Mouse (Mus musculus): ENCODE data around the gene Rhox10.
A peak's percentile ranks its signal among the peaks of the same experiment; 100 is the strongest.
"Not testable (repeated sequence)": the region's sequence is repeated elsewhere in the genome, so short reads cannot be mapped to it uniquely, and the experiment has no call there.

The Rhox10 gene

DNA sequence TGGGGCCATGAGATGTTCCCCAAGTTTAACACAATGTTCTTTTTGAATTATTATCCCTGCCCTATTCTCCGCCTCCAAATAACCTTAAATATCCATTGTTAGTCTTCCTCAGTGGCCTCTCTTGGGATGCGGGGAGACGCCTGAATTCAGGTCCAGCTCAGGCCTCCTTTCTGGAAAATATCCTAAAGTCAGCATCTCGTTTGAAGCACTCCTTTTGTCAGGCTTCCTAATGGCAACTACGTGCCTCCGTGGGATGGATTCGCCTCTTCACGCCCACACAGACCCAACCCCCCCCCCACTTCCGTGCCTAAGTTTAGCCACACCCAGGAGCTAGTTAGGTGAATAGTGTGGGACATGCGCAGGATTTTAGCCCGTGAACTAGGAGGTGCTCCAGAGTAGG, at the start of gene Rhox10:
Gene Rhox10 (plus strand): TSS at position 301 of the 400 bp plus-strand sequence.
- DNase-seq: no peak

DNA sequence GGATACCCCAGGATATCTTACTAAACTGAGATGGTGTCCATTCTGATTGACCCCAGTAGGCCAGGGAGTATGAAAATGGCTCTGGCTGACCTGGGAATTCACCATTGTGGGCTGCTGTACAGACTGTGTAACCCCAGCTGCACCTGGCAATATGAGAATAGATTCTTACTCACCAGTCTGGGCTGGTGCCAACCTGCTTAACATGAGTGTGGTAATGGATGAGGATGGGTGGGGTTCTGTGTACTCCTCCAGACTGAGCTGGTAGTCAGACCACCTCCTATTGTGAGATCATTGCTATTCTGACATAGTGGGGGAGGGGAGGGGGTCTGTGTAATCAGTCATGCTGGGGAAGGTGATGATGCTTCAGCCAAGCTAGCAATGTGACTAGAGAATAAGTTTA, 47.7 kb upstream of the Rhox10 start, which contains the start of gene Btg1-ps1:
Gene Btg1-ps1 (minus strand): TSS at position 219 of the 400 bp plus-strand sequence.
- not testable (repeated sequence) for DNase-seq

DNA sequence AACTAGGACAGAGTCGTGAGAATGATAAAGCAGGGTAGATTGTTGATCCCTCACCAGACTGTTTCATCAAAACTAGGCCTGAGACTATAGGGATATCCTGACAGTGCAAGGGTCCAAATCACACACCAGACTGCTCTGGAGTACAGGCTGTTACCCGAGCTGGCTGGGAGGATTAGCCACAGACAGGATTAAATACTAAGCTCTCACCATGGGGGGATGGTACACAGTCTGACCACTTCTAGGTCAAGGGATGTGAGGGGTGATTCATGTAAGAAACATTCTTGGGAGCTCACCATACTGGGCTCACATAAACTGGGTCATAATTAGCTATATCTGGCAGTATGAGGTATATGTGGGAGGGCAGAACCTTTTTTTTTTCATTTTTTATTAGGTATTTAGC, 32.4 kb upstream of the Rhox10 start:
- no peak for DNase-seq

DNA sequence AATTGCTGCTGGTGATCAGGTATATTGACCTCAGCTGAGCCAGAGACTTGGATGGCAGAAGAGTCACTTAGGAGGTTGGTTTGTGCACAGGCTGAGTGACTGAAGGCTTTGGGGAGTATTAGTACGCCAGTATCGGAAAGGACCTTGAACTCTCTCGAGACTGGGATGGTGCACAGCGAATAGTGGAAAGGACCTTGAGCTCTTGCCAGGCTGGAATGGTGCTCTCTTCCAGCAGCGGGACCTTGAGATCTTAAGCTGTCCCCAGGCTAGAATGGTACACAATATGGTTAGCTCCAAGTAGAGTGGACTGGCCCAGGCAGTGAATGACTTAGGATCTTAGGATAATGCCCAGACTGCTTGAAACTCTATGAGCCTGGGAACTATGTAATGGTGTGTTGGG, 26.6 kb upstream of the Rhox10 start:
- DNase-seq: no peak

DNA sequence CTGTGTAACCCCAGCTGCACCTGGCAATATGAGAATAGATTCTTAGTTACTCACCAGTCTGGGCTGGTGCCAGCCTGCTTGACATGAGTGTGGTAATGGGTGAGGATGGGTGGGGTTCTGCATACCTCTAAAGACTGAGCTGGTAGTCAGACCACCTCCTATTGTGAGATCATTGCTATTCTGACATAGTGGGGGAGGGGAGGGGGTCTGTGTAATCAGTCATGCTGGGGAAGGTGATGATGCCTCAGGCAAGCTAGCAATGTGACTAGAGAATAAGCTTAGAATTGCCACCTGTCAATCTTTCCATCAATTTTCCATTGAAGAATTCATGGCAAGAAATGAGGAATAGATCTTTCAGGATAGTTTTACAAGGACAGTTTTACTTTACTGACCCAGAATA, 23.3 kb upstream of the Rhox10 start, which contains the start of gene Btg1-ps2:
Gene Btg1-ps2 (minus strand): TSS at position 101 of the 400 bp plus-strand sequence.
- not testable (repeated sequence) for DNase-seq

DNA sequence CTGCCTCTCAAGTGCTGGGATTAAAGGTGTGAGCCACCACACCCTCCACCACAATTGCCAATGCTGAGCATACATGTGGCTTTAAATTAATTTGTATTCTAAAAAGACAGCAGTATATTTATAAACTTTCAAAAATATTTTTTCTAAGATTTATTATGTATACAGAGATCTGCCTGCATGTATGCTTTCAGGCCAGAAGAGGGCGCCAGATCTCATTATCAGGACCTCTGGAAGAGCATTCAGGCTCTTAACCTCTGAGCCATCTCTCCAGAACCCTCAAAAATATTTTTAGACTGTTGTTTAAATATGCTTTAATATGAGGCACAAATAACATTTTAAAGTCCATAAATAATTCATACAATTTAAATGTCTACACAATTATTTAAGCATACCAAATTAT, 4.7 kb upstream of the Rhox10 start:
- peak; percentile 4 for DNase-seq

DNA sequence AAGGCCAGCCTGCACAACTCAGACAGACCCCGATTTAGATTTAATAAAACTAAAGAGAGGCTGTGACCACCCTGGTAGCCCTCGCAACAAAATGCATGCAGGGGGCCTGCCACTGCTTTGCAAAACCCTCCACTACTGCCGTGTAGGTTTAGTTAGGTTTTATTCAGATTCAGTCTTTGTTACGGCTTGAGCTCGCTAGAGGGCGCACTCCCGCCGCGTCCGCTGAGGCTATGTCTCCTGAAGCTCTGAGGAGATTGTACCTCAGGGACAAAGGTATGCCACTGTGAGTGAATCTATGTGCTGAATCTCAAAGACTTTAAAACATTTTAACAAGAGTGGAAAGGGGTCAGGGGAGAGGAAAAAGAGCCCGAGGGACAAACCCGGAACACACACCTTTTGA, 18.0 kb downstream of the Rhox10 start:
- DNase-seq: peak; percentile 30

DNA sequence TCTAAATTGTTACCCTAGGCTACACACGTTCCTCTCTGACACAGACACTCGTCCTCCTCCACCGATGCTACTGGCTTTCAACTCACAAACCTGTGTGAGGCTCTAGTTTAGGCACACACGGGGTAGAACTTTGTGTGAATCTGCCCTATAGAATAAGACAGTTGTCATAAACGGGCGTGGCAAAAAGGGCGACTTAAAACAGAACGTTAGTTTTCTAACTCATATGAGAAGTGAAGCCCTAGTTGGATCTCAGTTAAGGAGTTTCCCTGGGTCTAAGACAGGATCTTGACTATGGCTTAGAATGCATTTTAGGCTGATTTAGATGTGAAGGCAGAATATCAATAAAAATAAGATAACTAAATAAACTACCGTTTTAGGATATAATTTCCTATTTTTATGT, 18.8 kb downstream of the Rhox10 start, which contains the start of gene Rhox11:
Gene Rhox11 (minus strand): TSS at position 101 of the 400 bp plus-strand sequence.
- DNase-seq: no peak

DNA sequence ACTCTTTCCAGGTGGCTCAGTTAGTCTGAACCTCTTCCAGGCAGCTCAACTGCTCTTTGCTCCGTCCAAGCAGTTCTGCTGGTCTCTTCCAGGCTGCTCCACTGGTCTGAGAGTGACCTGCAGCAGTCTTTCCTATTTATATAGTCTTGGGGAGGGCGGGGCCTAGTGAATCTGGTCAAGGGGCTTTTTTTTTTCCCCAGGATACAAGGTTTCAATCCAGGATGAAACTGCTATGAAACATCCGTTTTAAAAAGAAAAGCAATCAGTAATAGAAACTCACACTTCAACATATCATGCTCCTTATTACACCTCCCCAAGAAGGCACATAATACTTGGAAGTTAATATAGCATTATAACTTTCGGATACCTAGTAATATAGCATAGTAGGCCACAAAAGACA, 44.5 kb downstream of the Rhox10 start, which contains the start of gene Rhox12:
Gene Rhox12 (minus strand): TSS at position 101 of the 400 bp plus-strand sequence.
- no peak for DNase-seq

DNA sequence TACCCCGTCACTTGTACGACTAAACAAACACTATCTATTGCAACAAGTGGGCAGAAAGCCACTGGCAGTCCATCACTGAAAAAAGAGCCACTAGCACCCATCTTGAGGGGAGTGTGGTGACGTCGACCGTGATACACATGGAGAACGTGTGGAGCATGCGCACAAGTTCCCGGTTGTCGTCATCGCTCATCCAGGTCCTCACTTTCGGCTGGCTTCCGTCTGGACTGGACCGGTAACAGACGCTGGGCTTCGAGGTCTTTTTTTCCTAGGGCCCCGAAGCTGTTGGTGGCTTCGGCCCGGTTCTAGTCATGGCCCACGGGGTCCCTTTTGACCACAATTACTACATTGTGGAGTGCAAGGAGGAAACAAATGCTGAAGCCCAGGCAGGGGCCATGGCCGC, 54.7 kb downstream of the Rhox10 start, which contains the start of gene Rhox13:
Gene Rhox13 (plus strand): TSS at position 238 of the 400 bp plus-strand sequence.
- no peak for DNase-seq
